Mouse (Mus musculus) cerebellum, adult 11 months (tissue): ENCODE results near the gene Gm47996.
"Not testable (repeated sequence)": the region's sequence is repeated elsewhere in the genome, so short reads cannot be mapped to it uniquely, and the experiment has no call there.

Experiments used
- DNase-seq: peaks from one replicate; pipeline ENCODE4 v3.0.0; 2022

Gm47996 gene

GRCm38 (mm10) chr1:151209824-151210355, at the start of gene Gm47996:
Gene Gm47996 (plus strand): TSS chr1:151210131.
- peak; percentile 2 for DNase-seq

GRCm38 (mm10) chr1:151166031-151166430, 43.9 kb upstream of the Gm47996 start:
- no peak for DNase-seq

- DNase-seq = no peak
Observed at GRCm38 (mm10) chr1:151167297-151168047, 42.5 kb upstream of the Gm47996 start.

GRCm38 (mm10) chr1:151168637-151169036, 41.3 kb upstream of the Gm47996 start:
- no peak for DNase-seq

GRCm38 (mm10) chr1:151171572-151172461, 38.1 kb upstream of the Gm47996 start:
- no peak for DNase-seq

GRCm38 (mm10) chr1:151177030-151177936, 32.6 kb upstream of the Gm47996 start:
- no peak for DNase-seq

- DNase-seq = no peak
Observed at GRCm38 (mm10) chr1:151177937-151178271, 32.0 kb upstream of the Gm47996 start.

- DNase-seq = no peak
Observed at GRCm38 (mm10) chr1:151178505-151179083, 31.3 kb upstream of the Gm47996 start.

- DNase-seq = no peak
Observed at GRCm38 (mm10) chr1:151180167-151180566, 29.8 kb upstream of the Gm47996 start.

- not testable (repeated sequence) for DNase-seq
Observed at GRCm38 (mm10) chr1:151182266-151182665, 27.7 kb upstream of the Gm47996 start, which contains the start of gene Gm47985. Gene Gm47985 (plus strand): TSS chr1:151182537.

GRCm38 (mm10) chr1:151186186-151186585, 23.7 kb upstream of the Gm47996 start:
- DNase-seq = not testable (repeated sequence)

- not testable (repeated sequence) for DNase-seq
Observed at GRCm38 (mm10) chr1:151186879-151187424, 23.0 kb upstream of the Gm47996 start.

- DNase-seq = no peak
Observed at GRCm38 (mm10) chr1:151188469-151188868, 21.5 kb upstream of the Gm47996 start.

- DNase-seq = not testable (repeated sequence)
Observed at GRCm38 (mm10) chr1:151192075-151192474, 17.9 kb upstream of the Gm47996 start, which contains the start of gene Gm8947. Gene Gm8947 (plus strand): TSS chr1:151192376.

- DNase-seq = not testable (repeated sequence)
Observed at GRCm38 (mm10) chr1:151192739-151193138, 17.2 kb upstream of the Gm47996 start.

GRCm38 (mm10) chr1:151195986-151196385, 13.9 kb upstream of the Gm47996 start:
- DNase-seq = not testable (repeated sequence)

GRCm38 (mm10) chr1:151196690-151197089, 13.2 kb upstream of the Gm47996 start:
- DNase-seq = not testable (repeated sequence)

GRCm38 (mm10) chr1:151198120-151198519, 11.8 kb upstream of the Gm47996 start, which contains the start of gene Gm47995:
Gene Gm47995 (plus strand): TSS chr1:151198448.
- DNase-seq = not testable (repeated sequence)

- not testable (repeated sequence) for DNase-seq
Observed at GRCm38 (mm10) chr1:151200620-151201019, 9.3 kb upstream of the Gm47996 start.

- not testable (repeated sequence) for DNase-seq
Observed at GRCm38 (mm10) chr1:151202771-151203170, 7.2 kb upstream of the Gm47996 start.

- not testable (repeated sequence) for DNase-seq
Observed at GRCm38 (mm10) chr1:151203818-151204217, 6.1 kb upstream of the Gm47996 start, which contains the start of gene 3110040M04Rik. Gene 3110040M04Rik (plus strand): TSS chr1:151204121.
